Mouse (Mus musculus): Measurements from ENCODE around the gene Cracr2a. TPM values are rescaled to one million over a fixed set of nuclear protein-coding genes. Genes with fewer than 3 reads are reported as not detected.
"Not testable (repeated sequence)": the region's sequence is repeated elsewhere in the genome, so short reads cannot be mapped to it uniquely, and the experiment has no call there.

Gene Cracr2a
- total RNA-seq (2021): under 1 TPM; 0.42 to 0.94 TPM
- long read RNA-seq, experiment 1: 0 reads
- long read RNA-seq, experiment 2: 0 reads

DNA sequence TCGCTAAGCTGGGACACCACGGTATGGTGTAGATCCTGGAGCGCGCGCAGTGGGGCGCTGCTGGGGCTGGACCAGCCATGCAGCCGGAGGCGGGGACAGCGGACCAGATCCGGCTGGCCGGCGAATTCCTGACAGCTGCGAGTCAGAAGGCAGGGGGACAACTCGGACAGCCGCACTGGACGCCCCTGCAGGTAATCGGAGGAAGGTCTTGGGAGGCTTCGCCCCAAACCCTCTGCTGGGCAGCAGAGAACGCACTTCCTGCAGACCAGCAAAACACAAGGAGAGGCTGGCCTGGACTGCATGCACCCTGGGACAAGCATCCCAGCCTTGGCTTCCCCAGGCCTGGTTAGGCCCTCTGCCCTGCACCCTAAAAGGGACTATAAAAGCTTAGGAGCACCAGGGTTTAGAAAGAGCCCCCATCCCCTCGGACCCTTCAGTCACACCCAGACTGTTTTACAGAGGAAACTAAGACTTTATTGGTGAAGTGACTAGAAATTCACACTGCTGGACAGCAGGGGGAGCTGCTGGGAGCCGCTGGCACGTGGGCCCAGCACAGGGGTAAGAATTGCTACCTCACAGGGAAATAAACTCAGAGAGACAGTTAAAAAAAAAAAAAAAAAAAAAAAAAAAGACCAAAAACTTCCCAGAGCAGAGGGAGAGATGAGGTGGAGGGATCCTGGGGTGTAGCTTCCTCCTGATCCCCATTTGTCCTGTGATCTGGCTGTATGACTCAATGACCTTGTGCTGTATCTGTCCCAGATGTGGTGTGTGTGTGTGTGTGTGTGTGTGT lies at the start of gene Cracr2a:
Cracr2a (plus strand) TSS at position 108 of the 790 bp plus-strand sequence.
- intact Hi-C loops (cut with DNase I; ENCODE audit: low total_unique reads): no loop called here
- DNase-seq: peak; percentile 86

- intact Hi-C loops (cut with DNase I; ENCODE audit: low total_unique reads); DNase-seq: not testable (repeated sequence)
Measured at GRCm38 (mm10) chr6:127513776-127514175, 47.4 kb upstream of the Cracr2a start.

DNA sequence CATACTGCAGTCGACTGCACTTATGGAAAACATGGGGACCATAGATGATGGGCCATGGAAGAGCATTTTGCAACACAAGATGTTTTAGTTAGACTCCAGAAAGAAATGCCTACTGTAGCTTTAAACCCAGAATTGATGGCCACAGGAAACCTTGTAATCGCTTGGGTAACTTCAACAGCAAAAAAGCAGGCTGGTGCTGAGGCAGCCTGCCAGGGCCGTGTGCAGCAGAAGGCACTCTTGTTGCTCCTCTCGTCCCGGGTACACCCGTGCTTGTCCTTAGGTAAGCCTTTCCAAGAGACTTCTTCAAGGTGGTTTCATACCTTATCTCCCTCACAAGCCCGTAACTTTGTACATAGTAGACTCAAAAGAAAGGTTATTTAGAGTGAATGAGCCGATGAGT lies 40.0 kb upstream of the Cracr2a start:
- intact Hi-C loops (cut with DNase I; ENCODE audit: low total_unique reads): no loop called here
- DNase-seq: no peak

GRCm38 (mm10) chr6:127522326-127522725 lies 38.8 kb upstream of the Cracr2a start:
- no peak for DNase-seq
- intact Hi-C loops (cut with DNase I; ENCODE audit: low total_unique reads): no loop called here

GRCm38 (mm10) chr6:127524442-127524841 lies 36.7 kb upstream of the Cracr2a start:
- intact Hi-C loops (cut with DNase I; ENCODE audit: low total_unique reads): no loop called here
- DNase-seq: peak; percentile 50

DNA sequence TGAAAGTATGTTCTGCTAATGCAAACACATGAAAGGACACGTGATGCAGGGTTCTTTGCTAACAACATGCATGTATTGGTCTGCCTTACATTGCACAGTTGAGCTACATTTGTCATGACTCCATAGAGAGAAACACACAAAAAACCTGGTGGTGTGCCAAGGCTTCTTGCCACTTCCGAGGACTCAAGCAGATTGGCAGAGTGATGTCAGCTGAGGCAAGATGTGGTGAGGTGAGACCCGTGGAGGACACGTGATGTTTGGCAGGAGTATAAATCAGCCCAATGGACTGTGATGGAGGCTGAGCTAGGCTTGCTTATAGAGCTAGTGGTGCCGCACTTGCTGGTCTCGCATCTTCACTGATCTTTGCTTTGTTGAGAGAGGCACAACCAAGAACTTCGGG lies 32.5 kb upstream of the Cracr2a start:
- intact Hi-C loops (cut with DNase I; ENCODE audit: low total_unique reads): no loop called here
- DNase-seq: no peak

- DNase-seq: peak; percentile 71
- intact Hi-C loops (cut with DNase I; ENCODE audit: low total_unique reads): no loop called here
Measured at GRCm38 (mm10) chr6:127529451-127529850, 31.7 kb upstream of the Cracr2a start.

GRCm38 (mm10) chr6:127530206-127530605 lies 30.9 kb upstream of the Cracr2a start:
- DNase-seq: no peak
- intact Hi-C loops (cut with DNase I; ENCODE audit: low total_unique reads): no loop called here

DNA sequence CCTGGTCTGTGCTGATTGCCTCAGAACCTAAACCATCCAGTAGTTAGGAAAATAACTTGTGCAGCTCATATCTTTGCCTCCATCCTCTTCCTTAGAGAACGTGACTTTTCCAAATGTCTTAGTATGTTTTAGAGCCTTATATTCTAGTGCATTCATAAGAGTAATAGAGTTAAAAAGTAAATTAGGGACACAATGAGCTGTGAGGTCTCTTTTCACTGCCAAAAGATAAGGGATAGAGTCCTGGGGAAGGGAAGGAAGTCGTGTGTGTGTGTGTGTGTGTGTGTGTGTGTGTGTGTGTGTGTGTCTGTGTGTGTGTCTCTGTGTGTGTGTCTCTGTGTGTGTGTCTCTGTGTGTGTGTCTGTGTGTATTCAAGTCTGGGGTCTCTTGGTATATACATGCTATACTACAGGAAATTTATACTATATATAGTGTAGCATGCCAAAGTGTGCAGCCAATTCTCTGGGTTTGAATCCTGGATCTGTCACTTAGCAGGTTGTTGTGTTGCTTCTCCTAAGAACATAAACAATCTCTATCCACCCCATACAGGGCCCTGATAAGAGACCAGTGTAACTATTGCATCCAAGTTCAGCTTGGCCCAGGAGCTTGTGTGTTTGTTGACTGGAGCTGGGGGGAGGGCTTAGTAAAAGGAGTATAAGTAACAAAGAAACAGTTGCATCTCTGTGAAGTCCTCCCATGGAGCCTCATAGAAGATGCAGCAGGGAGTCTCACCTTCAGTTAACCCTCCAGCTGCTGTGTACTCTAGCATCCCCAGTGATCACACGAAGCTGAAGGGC lies 29.5 kb upstream of the Cracr2a start:
- no peak for DNase-seq
- intact Hi-C loops (cut with DNase I; ENCODE audit: low total_unique reads): no loop called here

- no peak for DNase-seq
- intact Hi-C loops (cut with DNase I; ENCODE audit: low total_unique reads): no loop called here
Measured at GRCm38 (mm10) chr6:127532304-127532703, 28.8 kb upstream of the Cracr2a start.

GRCm38 (mm10) chr6:127533766-127534165 lies 27.4 kb upstream of the Cracr2a start:
- no peak for DNase-seq

DNA sequence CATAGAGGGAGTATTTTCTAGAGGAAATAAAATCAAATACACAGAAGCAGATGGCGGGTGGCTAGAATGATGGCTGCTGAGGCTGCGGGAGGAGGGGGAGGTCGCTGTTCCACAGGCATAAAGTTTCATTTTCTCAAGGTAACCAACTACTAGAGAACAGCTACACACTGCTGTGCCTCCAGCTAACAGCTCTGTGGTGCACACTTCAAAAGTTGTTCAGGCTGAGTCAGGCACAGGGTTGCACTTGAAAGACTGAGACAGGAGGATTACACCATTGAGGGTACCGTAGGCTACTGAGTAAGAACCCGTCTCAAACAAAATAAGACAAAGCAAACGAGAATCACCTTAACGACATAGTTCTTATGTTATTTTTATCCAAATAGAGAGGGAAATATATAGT lies 24.1 kb upstream of the Cracr2a start:
- intact Hi-C loops (cut with DNase I; ENCODE audit: low total_unique reads): no loop called here
- no peak for DNase-seq

More at GRCm38 (mm10) chr6:127533766-127534165, 27.4 kb upstream of the Cracr2a start:
- intact Hi-C loops (cut with DNase I; ENCODE audit: low total_unique reads): no loop called here

DNA sequence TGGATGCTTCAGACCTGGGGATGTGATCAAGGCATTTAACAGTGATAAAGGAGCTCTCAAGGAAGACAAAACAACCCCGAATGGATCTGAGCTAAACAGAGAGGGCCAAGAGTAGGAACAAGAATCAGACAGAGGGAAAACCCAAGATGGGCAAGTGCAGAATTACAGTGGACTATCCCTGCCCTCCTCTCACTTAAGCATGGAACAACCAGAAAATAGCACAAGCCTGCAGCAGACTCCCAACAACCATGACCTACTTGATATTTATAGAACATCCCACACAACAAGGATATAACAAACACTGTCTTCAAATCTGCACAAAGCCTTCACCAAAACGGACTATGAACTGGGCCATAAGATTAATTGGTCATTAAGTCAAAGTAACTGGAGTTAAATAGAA lies 23.0 kb upstream of the Cracr2a start:
- intact Hi-C loops (cut with DNase I; ENCODE audit: low total_unique reads): no loop called here
- no peak for DNase-seq

DNA sequence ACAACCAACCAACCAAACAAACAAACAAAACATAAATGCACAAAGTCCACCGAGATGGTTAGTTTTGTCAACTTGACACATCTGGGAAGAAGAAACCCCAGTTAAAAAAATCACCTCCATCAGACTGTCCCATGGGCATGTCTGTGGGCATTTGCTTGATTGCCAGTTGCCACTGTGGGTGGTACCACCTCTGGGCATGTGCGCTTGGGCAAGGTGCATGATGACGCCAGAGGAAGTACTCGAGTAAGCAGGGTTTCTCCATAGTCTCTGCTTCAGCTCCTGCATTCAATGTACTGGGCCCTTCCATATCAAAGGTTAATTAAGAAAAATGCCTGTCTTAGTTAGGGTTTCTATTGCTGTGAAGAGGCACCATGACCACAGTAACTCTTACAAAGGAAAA lies 21.9 kb upstream of the Cracr2a start:
- no peak for DNase-seq
- intact Hi-C loops (cut with DNase I; ENCODE audit: low total_unique reads): no loop called here

GRCm38 (mm10) chr6:127539659-127540058 lies 21.5 kb upstream of the Cracr2a start:
- intact Hi-C loops (cut with DNase I; ENCODE audit: low total_unique reads): loop anchor here (5.0 to 10.0 kb wide), 3 partner anchors 43 to 395 kb away; no protein-coding TSS in a partner anchor
- DNase-seq: no peak

GRCm38 (mm10) chr6:127540517-127540916 lies 20.6 kb upstream of the Cracr2a start:
- intact Hi-C loops (cut with DNase I; ENCODE audit: low total_unique reads): loop anchor here (5.0 to 10.0 kb wide), 3 partner anchors 42 to 394 kb away; no protein-coding TSS in a partner anchor
- DNase-seq: no peak

DNA sequence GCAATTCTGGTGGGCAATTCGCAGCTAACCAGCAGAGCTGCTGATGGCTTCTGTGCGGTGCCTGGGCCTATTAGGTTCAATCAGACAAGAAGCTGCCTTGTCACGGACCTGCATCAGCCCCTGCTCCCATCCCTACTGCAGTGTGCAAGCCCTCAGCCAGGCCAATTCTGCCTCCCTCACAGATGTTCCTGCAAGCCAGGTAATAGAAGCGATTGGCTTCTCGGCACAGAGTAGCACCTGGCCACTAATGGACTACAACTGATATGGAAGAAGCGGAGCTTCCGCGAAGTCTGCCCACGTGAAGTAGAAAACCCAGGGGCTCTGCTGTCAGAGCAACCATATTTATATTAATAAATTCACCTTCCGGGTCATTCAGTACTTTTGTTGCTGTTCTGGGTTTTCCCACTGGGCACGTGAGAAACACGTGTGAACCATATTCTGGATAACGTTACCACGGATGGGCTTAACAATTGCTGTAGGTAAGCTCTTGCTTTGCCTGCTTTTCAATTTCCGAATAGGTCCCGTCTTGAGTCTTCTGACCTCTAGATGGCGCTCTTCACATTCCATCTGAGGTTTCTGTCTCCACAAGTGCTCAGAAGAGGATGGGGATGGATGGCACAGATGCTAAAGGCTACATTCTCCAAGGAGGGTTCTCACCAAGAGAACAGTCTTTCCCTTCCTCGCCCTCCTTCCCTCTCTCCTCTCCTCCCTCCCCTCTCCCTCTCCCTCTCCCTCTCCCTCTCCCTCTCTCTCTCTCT lies 19.3 kb upstream of the Cracr2a start:
- peak; percentile 17 for DNase-seq
- intact Hi-C loops (cut with DNase I; ENCODE audit: low total_unique reads): loop anchor here (5.0 to 10.0 kb wide), 3 partner anchors 41 to 393 kb away; no protein-coding TSS in a partner anchor

- intact Hi-C loops (cut with DNase I; ENCODE audit: low total_unique reads): loop anchor here (10.0 kb wide), 1 partner anchor 388 kb away; no protein-coding TSS in a partner anchor
- peak; percentile 66 for DNase-seq
Measured at GRCm38 (mm10) chr6:127546676-127547075, 14.5 kb upstream of the Cracr2a start.

- DNase-seq: no peak
- intact Hi-C loops (cut with DNase I; ENCODE audit: low total_unique reads): no loop called here
Measured at GRCm38 (mm10) chr6:127552940-127553339, 8.2 kb upstream of the Cracr2a start.

GRCm38 (mm10) chr6:127555553-127555952 lies 5.6 kb upstream of the Cracr2a start:
- DNase-seq: no peak
- intact Hi-C loops (cut with DNase I; ENCODE audit: low total_unique reads): no loop called here
